Mouse (Mus musculus) hindbrain, embryonic 11.5 days (tissue): ENCODE data around the gene Zfyve1. TPM values are rescaled to one million over a fixed set of nuclear protein-coding genes. Genes with fewer than 3 reads are reported as not detected.
A peak's percentile ranks its signal among the peaks of the same experiment; 100 is the strongest.
"Not testable (repeated sequence)": the region's sequence is repeated elsewhere in the genome, so short reads cannot be mapped to it uniquely, and the experiment has no call there.

Experiments used
- ATAC-seq: fragments of 200-750 bp; cut with Nextera tagmentation; 2 replicates; pipeline ENCODE4 v1.8.0; 2017; ENCODE audit warnings: mild to moderate bottlenecking, moderate TSS enrichment, moderate library complexity; ENCODE audit not compliant: low FRiP score
- DNase-seq: peaks from one replicate; pipeline ENCODE4 v3.0.0-alpha.2; 2015; ENCODE audit warnings: low spot score
- H3K27ac ChIP-seq: fragments of 300-500 bp; sonication (generic); 2 replicates; pipeline ENCODE4 v1.5.1; 2014; ENCODE audit warnings: mild to moderate bottlenecking, low read depth, low read length
- H3K27me3 ChIP-seq: fragments of 300-500 bp; sonication (generic); 2 replicates; pipeline ENCODE4 v1.6.1; 2014; ENCODE audit warnings: mild to moderate bottlenecking, low read length, moderate library complexity, mixed read lengths; ENCODE audit not compliant: control insufficient read depth, insufficient read depth
- H3K36me3 ChIP-seq: fragments of 300-500 bp; sonication (generic); 2 replicates; pipeline ENCODE4 v1.6.1; 2014; ENCODE audit warnings: mild to moderate bottlenecking, low read length, moderate library complexity, mixed read lengths; ENCODE audit not compliant: control insufficient read depth, insufficient read depth
- H3K4me1 ChIP-seq: fragments of 300-500 bp; sonication (generic); replicated peaks from 2 replicates; pipeline ENCODE4 v1.6.1; 2014; ENCODE audit warnings: low read length, mixed read lengths; ENCODE audit not compliant: control insufficient read depth, insufficient read depth
- H3K4me2 ChIP-seq: fragments of 300-500 bp; sonication (generic); replicated peaks from 2 replicates; pipeline ENCODE4 v1.6.1; 2014; ENCODE audit warnings: mild to moderate bottlenecking, low read depth, low read length
- H3K4me3 ChIP-seq: fragments of 300-500 bp; sonication (generic); 2 replicates; pipeline ENCODE4 v1.5.1; 2014; ENCODE audit warnings: low read depth, low read length
- H3K9ac ChIP-seq: fragments of 300-500 bp; sonication (generic); 2 replicates; pipeline ENCODE4 v1.6.1; 2014; ENCODE audit warnings: low read depth, low read length
- H3K9me3 ChIP-seq: fragments of 300-500 bp; sonication (generic); 2 replicates; pipeline ENCODE4 v1.6.1; 2016; ENCODE audit warnings: low read length; ENCODE audit not compliant: control insufficient read depth
- WGBS: fragments of 180-500 bp; shearing (Covaris S2); extraction: QIAGEN DNeasy Blood & Tissue Kit; methylation state at CpG from one replicate; pipeline ENCODE4 v1.1.7; 2014; 5-methylcytosine and 5-hydroxymethylcytosine counted together
- polyA plus RNA-seq: library from polyadenylated mRNA; unstranded; fragments of >200 nt; fragmentation: Nextera tagmentation; extraction: Ambion mirVana; gene quantifications from 2 replicates; pipeline ENCODE4 v1.2.1, GENCODE M21; 2014

Zfyve1 gene
- 20.3 and 23.1 TPM in 2 replicates for polyA plus RNA-seq

DNA sequence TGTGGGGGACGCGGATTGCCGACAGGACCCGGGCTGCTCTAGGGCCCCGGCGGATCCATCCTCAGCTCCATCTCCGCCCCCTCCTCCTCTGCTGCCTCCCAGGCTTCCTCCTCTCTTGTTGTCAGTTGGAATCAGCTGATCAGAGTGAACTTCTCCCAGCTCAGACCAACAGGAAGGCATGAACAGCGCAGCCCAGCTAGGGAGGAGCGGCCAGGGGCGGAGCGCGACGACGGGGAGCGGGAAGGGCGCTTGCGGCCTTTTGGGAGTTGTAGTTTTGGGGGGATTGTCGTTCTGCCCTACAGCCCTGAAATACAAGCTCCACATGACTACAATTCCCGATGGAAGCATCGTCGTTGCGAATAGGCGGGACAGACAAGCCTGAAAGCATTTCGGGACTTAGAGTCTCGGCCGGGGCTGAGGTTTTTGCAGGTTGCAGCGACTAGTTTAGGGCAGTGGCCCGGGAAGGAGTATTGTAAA is at the start of gene Zfyve1:
Gene Zfyve1 (minus strand): TSS at position 198 of the 477 bp plus-strand sequence.
- peak; percentile 95 for DNase-seq
- WGBS = under 1% methylated on average over 28 of the region's 28 CpGs
- Histone ChIP-seq H3K27me3 (no peaks in the 10 kb centered on the region), H3K4me3 (peak within 1 kb of the TSS; percentile 82), H3K4me2 (peak within 1 kb of the TSS; percentile 58), H3K36me3 (0 out of 2 replicates have a peak, but pooled peaks cover 2% of the 10 kb centered on the region), H3K4me1 (no peaks in the 10 kb centered on the region), H3K27ac (peak within 1 kb of the TSS; percentile 88), H3K9me3 (no peaks in the 10 kb centered on the region), H3K9ac (peak within 1 kb of the TSS; percentile 95)
- ATAC-seq = peak; percentile 99

DNA sequence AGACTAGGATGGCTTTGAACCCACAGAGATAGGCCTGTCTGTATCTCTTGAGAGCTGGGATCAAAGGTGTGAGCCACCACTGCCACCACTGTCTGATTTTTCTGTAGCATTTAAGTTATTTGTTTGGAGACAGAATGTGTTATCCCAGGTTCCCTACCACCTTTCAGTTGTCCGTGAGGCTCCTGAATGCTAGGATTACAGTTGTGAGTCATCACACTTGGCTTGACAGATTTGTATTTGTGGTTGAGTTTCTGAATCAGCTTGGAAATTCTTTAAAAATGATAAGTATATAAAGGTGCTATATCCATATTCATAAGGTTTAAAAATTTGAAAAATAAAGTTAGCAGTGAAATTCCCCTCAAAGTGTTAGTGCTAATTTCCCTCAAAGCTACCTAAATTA is 46.1 kb upstream of the Zfyve1 start:
- ATAC-seq (no peak), DNase-seq (no peak)
- H3K36me3 ChIP-seq = peaks cover 9% of the 10 kb centered on the region; the same call in 1 of the 2 replicates
- no peak overlapping the region for H3K4me3 ChIP-seq
- no peaks in the 10 kb centered on the region for H3K27me3 ChIP-seq
- 97% methylated on average over 1 of the region's 1 CpGs for WGBS
- H3K4me1 ChIP-seq = no peaks in the 10 kb centered on the region
- no peak overlapping the region for H3K4me2 ChIP-seq
- no peak overlapping the region for H3K9ac ChIP-seq
- no peak overlapping the region for H3K27ac ChIP-seq
- H3K9me3 ChIP-seq = no peaks in the 10 kb centered on the region

DNA sequence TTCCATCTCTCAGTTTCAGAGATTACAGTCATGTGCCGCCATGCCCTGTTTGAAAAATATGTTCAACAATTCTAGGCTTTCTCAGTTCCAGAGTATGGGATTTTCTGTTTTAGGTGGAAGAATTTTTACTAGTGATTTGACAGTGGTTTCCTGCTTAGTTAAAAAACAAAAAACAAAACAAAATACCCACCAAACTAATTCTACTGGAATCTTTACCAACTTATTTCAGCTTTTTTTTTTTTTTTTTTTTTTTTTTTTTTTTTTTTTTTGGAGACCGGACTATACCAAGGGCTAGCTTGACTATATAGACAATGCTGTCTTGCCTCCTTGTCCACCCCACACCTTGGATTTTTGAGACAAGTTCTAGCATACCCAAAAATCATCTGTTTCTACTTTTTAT is 44.2 kb upstream of the Zfyve1 start:
- DNase-seq (no peak), ATAC-seq (no peak)
- H3K27ac ChIP-seq = no peak overlapping the region
- peaks cover 7% of the 10 kb centered on the region; the same call in 1 of the 2 replicates for H3K36me3 ChIP-seq
- WGBS = 97% methylated on average over 2 of the region's 2 CpGs
- H3K4me1 ChIP-seq = no peaks in the 10 kb centered on the region
- H3K4me2 ChIP-seq = no peak overlapping the region
- H3K4me3 ChIP-seq = no peak overlapping the region
- no peaks in the 10 kb centered on the region for H3K27me3 ChIP-seq
- no peak overlapping the region for H3K9ac ChIP-seq
- H3K9me3 ChIP-seq = no peaks in the 10 kb centered on the region

DNA sequence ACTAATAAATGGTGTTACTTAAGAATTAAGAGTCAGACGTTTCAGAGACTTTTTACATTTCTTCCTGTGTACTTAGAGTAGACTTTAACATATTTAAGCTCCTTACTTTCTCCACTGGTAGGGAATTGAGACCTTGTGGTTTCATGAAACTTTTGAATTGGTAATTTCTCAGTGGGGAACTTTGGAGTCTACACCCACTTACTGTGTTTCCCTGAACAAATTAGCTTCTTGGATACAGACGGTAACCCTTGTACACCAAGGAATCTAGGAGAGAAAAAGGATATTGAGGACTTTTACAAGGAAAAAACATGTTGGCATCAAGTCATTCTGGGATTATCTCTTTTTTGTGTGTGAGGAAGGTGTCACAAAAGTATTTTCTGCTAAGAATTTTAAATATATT is 36.8 kb upstream of the Zfyve1 start:
- H3K27ac ChIP-seq = no peak overlapping the region
- H3K9me3 ChIP-seq = no peaks in the 10 kb centered on the region
- H3K27me3 ChIP-seq = no peaks in the 10 kb centered on the region
- ATAC-seq (no peak), DNase-seq (no peak)
- H3K4me2 ChIP-seq = no peak overlapping the region
- H3K4me1 ChIP-seq = no peaks in the 10 kb centered on the region
- H3K9ac ChIP-seq = no peak overlapping the region
- 0 out of 2 replicates have a peak overlapping the region, but pooled peaks have one; percentile 86 for H3K4me3 ChIP-seq
- peaks cover 3% of the 10 kb centered on the region; the same call in 1 of the 2 replicates for H3K36me3 ChIP-seq
- 62% methylated on average over 2 of the region's 2 CpGs for WGBS

DNA sequence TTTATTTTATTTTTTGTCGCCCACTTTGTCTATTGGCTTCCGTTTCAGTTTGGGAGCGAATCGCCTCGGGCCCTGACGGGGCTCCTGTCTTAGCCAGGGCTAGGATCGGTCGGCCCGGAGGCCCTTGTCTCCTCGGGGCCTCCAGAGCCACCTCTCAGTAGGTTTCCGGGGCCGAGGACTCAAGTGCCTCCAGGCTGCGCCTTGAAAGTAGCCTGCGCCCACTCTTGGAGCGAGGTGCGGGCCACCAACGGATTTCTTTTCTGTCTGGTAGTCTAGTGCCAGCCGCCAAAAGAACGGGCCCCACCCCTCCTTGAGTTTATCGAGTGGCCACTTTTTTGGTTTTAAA is 35.6 kb upstream of the Zfyve1 start:
- Histone ChIP-seq H3K4me3 (peak overlapping the region; percentile 86), H3K4me2 (peak overlapping the region; percentile 58), H3K27me3 (no peaks in the 10 kb centered on the region), H3K36me3 (no peaks in the 10 kb centered on the region), H3K4me1 (no peaks in the 10 kb centered on the region), H3K27ac (peak overlapping the region; percentile 89), H3K9me3 (no peaks in the 10 kb centered on the region), H3K9ac (peak overlapping the region; percentile 91)
- WGBS = 0% methylated on average over 20 of the region's 20 CpGs
- DNase-seq = peak; percentile 64
- ATAC-seq = peak; percentile 76

DNA sequence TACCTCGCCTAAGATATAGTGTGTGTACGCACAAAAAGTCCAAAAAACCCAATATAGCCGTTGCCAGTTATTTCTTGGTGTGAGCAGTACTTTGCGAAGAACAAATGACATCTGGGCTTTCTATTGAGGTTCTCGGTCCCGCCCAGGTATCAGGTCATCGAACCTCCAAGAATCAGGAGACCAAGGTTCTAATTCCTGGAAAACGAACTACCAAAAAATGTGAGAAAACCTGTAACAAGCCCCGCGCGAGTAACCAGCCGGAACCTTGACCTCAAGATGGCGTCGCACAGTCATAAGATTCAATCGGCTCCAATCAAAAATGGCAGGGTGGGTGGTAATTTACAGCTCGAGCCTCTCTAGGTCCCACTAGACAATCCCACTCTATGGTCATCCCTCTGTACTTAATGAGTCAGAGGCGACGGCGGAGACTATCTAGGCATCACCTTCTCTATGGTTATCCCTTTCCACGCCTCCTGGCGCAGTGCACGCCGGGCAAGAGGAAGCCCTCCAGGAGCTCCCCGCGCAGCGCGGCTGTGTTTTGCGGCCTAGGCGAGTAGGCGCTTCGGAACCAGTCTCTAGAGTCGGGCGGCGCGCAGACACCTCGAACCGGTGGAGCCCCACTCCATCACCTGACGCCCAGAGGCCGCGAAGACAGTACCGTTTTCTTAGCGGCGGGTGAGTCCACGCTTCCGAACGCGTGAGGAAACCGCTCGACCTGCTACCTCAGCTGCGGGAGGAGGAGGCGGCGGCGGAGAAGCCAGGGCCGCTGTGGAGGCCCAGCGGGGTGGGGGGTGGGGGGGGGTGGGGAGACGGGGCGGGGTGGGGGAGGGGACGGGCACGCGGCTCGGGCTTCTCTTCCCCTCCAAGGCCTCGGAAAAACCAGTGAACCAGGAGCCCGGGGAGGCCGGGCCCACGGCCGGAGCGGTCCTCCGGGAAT is 35.0 kb upstream of the Zfyve1 start:
- peak overlapping the region; percentile 91 for H3K9ac ChIP-seq
- H3K4me2 ChIP-seq = peak overlapping the region; percentile 58
- WGBS = under 1% methylated on average over 51 of the region's 68 CpGs
- no peaks in the 10 kb centered on the region for H3K27me3 ChIP-seq
- H3K27ac ChIP-seq = peak overlapping the region; percentile 89
- H3K36me3 ChIP-seq = no peaks in the 10 kb centered on the region
- H3K4me1 ChIP-seq = no peaks in the 10 kb centered on the region
- ATAC-seq = peak; percentile 100
- H3K4me3 ChIP-seq = peak overlapping the region; percentile 86
- no peaks in the 10 kb centered on the region for H3K9me3 ChIP-seq
- peak; percentile 97 for DNase-seq

DNA sequence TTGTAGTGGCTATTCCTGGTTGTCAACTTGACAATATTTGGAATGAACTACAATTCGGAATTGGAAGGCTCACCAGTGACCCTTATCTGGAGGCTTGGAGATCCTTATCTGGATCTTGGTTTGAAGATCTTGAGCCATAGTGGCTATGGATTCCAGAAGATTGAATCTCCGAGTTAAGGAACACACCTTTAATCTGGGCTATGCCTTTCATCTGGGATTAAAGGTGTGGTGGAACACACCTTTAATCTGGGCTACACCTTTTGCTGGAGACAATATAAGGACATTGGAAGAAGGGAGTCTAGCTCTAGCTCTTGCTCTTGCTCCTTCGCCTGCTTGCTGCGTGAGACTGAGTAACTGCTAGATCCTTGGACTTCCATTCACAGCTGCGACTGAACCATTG is 33.9 kb upstream of the Zfyve1 start, which contains the start of gene Rbm25:
Gene Rbm25 (plus strand): TSS at position 301 of the 400 bp plus-strand sequence.
- peak within 1 kb of the TSS; percentile 45 for H3K4me2 ChIP-seq
- WGBS = no CpG with 5 or more reads among the region's 5 CpGs
- ATAC-seq = not testable (repeated sequence)

DNA sequence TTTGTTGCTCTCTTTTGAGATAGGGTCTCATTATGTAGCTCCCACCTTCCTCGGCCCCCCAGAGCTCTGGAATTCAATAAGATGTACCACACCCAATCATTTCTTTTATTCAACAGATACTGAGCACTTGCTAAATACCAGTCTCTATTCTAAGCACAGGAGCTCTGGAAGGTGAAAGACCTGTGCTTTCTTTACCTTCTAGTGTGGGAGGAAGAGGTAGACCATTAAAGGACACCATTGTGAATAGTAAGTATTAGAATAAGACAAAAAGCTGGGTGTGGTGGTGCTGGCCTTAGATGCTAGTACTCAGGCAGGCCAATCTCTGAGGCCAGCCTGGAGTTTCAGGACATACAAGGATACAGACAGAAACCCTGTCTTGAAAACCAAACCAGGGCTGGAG is 27.3 kb upstream of the Zfyve1 start:
- no peak for DNase-seq
- no peak overlapping the region for H3K4me2 ChIP-seq
- H3K9me3 ChIP-seq = no peaks in the 10 kb centered on the region
- no peaks in the 10 kb centered on the region for H3K4me1 ChIP-seq
- no peaks in the 10 kb centered on the region for H3K36me3 ChIP-seq
- H3K9ac ChIP-seq = no peak overlapping the region
- H3K27ac ChIP-seq = no peak overlapping the region
- no peak overlapping the region for H3K4me3 ChIP-seq
- H3K27me3 ChIP-seq = no peaks in the 10 kb centered on the region
- ATAC-seq = no peak
- 89% methylated on average over 1 of the region's 1 CpGs for WGBS

More for the DNA sequence above, 33.9 kb upstream of the Zfyve1 start, which contains the start of gene Rbm25:
- DNase-seq, H3K36me3 ChIP-seq, H3K9me3 ChIP-seq, H3K4me1 ChIP-seq, H3K27me3 ChIP-seq: not testable (repeated sequence)
- H3K4me3 ChIP-seq = peak within 1 kb of the TSS; percentile 86
- peak within 1 kb of the TSS; percentile 91 for H3K9ac ChIP-seq
- peak within 1 kb of the TSS; percentile 89 for H3K27ac ChIP-seq
